Mouse (Mus musculus) frontal cortex, postnatal 14 days (tissue): Measurements from ENCODE around the gene Rpl7l1.
"Not testable (repeated sequence)": the region's sequence is repeated elsewhere in the genome, so short reads cannot be mapped to it uniquely, and the experiment has no call there.

Experiments used
- DNase-seq, 2 experiments: peaks; one replicate each; pipeline ENCODE4 v3.0.0; 2022; ENCODE audit warnings: low spot score in 2 of 2

The Rpl7l1 gene

GRCm38 (mm10) chr17:46782341-46783221 is at the start of gene Rpl7l1:
Gene Rpl7l1, minus strand, starts transcription at chr17:46782672.
- peak; percentile 82 to 86 for DNase-seq

GRCm38 (mm10) chr17:46829856-46830535 is 47.5 kb upstream of the Rpl7l1 start:
- no peak for DNase-seq

GRCm38 (mm10) chr17:46828935-46829334 is 46.5 kb upstream of the Rpl7l1 start:
- no peak for DNase-seq

- DNase-seq: no peak
Measured at GRCm38 (mm10) chr17:46823091-46823490, 40.6 kb upstream of the Rpl7l1 start.

- DNase-seq: no peak
Measured at GRCm38 (mm10) chr17:46820628-46821027, 38.2 kb upstream of the Rpl7l1 start.

GRCm38 (mm10) chr17:46817734-46818158 is 35.3 kb upstream of the Rpl7l1 start:
- no peak for DNase-seq

GRCm38 (mm10) chr17:46816306-46816705 is 33.8 kb upstream of the Rpl7l1 start:
- no peak for DNase-seq

- DNase-seq: no peak
Measured at GRCm38 (mm10) chr17:46814497-46814896, 32.0 kb upstream of the Rpl7l1 start.

- no peak for DNase-seq
Measured at GRCm38 (mm10) chr17:46813637-46814036, 31.2 kb upstream of the Rpl7l1 start.

GRCm38 (mm10) chr17:46812442-46812841 is 30.0 kb upstream of the Rpl7l1 start:
- DNase-seq: no peak

- DNase-seq: no peak
Measured at GRCm38 (mm10) chr17:46810672-46811071, 28.2 kb upstream of the Rpl7l1 start.

GRCm38 (mm10) chr17:46809131-46809830 is 26.8 kb upstream of the Rpl7l1 start:
- DNase-seq: no peak

GRCm38 (mm10) chr17:46808376-46808775 is 25.9 kb upstream of the Rpl7l1 start:
- DNase-seq: no peak

- DNase-seq: no peak
Measured at GRCm38 (mm10) chr17:46801761-46802160, 19.3 kb upstream of the Rpl7l1 start.

- no peak for DNase-seq
Measured at GRCm38 (mm10) chr17:46799680-46800079, 17.2 kb upstream of the Rpl7l1 start.

- DNase-seq: no peak
Measured at GRCm38 (mm10) chr17:46797386-46797785, 14.9 kb upstream of the Rpl7l1 start.

- no peak for DNase-seq
Measured at GRCm38 (mm10) chr17:46796743-46797142, 14.3 kb upstream of the Rpl7l1 start.

- no peak for DNase-seq
Measured at GRCm38 (mm10) chr17:46792963-46793362, 10.5 kb upstream of the Rpl7l1 start.

GRCm38 (mm10) chr17:46787974-46788373 is 5.5 kb upstream of the Rpl7l1 start:
- not testable (repeated sequence) for DNase-seq

GRCm38 (mm10) chr17:46786952-46787351 is 4.5 kb upstream of the Rpl7l1 start:
- no peak for DNase-seq

- no peak for DNase-seq
Measured at GRCm38 (mm10) chr17:46783222-46783565, 722 bp upstream of the Rpl7l1 start.

GRCm38 (mm10) chr17:46781876-46782275 is 596 bp downstream of the Rpl7l1 start:
- no peak for DNase-seq
